In the genomic region with DNA sequence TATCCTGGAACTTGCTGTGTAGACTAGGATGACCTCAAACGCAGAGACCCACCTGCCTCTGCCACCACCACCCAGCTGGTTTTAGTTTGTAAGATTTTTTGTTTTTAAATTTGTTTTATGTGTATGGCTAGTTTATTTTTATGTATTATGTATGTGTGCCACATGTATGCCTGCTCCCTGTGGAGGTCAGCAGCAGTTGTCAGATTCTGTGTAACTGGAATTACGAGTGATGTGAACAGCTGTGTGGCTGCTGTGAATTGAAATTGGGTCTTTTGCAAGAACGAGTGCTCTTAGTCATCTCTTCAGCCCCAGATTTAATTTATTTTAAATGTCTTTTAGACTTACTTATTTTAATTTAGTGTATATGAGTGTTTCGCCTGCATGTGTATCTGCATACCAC, we compare ENCODE assay signal across 22 mouse cellular contexts. TPM values are rescaled to one million over a fixed set of nuclear protein-coding genes. Genes with fewer than 3 reads are reported as not detected.
"Had no signal": no experiment of that assay in that cellular context is flagged by ENCODE, and none has a peak within 500 bp of the region (broad histone marks: within the 10 kb centered on the region; RNA-seq: fewer than 3 reads in every experiment).

No protein-coding gene starts in this region.

- H3K4me1 ChIP-seq: neural tube, embryonic 15.5 days; stomach, embryonic 15.5 days had no signal

- DNase-seq: retina, postnatal 1 day; right cerebral cortex, adult 18-20 months; right cerebral cortex, postnatal 14 days; right cerebral cortex, postnatal 25 days; right cerebral cortex, postnatal 4 days; spleen, adult 18-20 months; thymus, adult 18-20 months; thymus, adult 2 months; thymus, postnatal 14 days; thymus, postnatal 25 days; thymus, postnatal 36 days; thymus, postnatal 4 days had no signal

- H3K4me2 ChIP-seq: neural tube, embryonic 13.5 days; neural tube, embryonic 15.5 days; stomach, embryonic 15.5 days had no signal

- H3K9ac ChIP-seq: neural tube, embryonic 13.5 days; neural tube, embryonic 15.5 days; stomach, embryonic 15.5 days had no signal

- H3K9me3 ChIP-seq: neural tube, embryonic 13.5 days; neural tube, embryonic 15.5 days; stomach, embryonic 15.5 days had no signal

- H3K27ac ChIP-seq: neural tube, embryonic 13.5 days; neural tube, embryonic 15.5 days; stomach, embryonic 15.5 days; stomach, postnatal 0 days had no signal

- H3K27me3 ChIP-seq: neural tube, embryonic 13.5 days; neural tube, embryonic 15.5 days; stomach, embryonic 15.5 days had no signal

- H3K4me3 ChIP-seq: neural tube, embryonic 13.5 days; neural tube, embryonic 15.5 days; stomach, embryonic 15.5 days had no signal

RNA-seq across cellular contexts. Expression of gene Tfap2e, which starts 39.1 kb away (rescaled TPM):
- polyA plus RNA-seq: neural tube, embryonic 14.5 days; small intestine, adult 2 months; stomach, embryonic 14.5 days; stomach, embryonic 15.5 days; stomach, embryonic 16.5 days; thymus, postnatal 0 days; urinary bladder, adult 2 months had no signal
